Mouse (Mus musculus): ENCODE measurements at regions not wholly inside any gene's neighbourhood (a gene's known extent, or its start where the extent isn't known, plus 50 kb on each side); places are given as distances from the start of the nearest gene placed in this dataset.
A peak's percentile ranks its signal among the peaks of the same experiment; 100 is the strongest.

DNA sequence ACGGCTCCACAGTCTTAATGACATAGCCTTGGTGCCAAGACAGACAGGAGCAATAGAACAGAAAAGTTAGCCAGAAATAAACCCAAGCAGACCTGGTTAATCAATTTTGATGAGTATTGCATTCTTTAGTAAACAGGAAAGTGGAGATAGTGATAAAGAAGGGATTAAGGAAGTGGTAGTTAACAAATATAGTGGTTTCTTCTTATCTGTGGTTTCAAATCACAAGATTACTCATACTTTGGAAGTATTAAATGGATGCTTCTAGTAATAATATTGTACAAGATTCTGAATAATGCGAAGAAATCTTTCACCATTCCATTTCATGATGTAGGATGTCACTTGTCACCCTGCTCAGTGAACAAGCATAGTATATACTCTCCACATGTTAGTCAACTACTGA lies 376.6 kb upstream of the Cobl start:
- TF ChIP-seq CTCF (IDR thresholded peaks at IDR 0.05; ENCODE audit: borderline replicate concordance, extremely low read depth, insufficient read depth, insufficient read length), result no peak
- TF ChIP-seq POLR2A (IDR thresholded peaks at IDR 0.05; ENCODE audit: borderline replicate concordance, extremely low read depth, insufficient read depth, insufficient read length, poor library complexity, severe bottlenecking), result no peak
- no peak for DNase-seq (ENCODE audit: low read depth)

DNA sequence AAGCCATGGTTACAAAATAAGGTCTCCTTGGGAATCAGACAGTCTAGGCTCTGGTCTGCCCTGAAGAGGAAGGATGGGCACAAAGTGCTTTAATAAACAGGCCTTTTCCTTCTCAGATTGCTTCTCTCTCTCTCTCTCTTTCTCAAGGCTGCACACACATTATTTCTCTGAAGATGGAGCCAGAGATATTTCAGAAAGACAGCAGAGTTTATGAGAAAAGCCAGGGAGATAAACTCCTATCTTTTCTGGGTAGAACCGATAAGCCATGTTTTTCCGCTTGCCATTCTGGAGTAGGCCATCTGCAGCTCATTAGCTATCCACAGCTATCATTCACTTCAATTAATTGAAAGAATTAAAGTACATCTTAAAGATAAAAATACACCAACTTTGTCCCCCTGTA lies 373.2 kb upstream of the Cobl start:
- peak; percentile 58 for DNase-seq (ENCODE audit: low read depth)
- TF ChIP-seq POLR2A (IDR thresholded peaks at IDR 0.05; ENCODE audit: borderline replicate concordance, extremely low read depth, insufficient read depth, insufficient read length, poor library complexity, severe bottlenecking), result no peak
- TF ChIP-seq CTCF (IDR thresholded peaks at IDR 0.05; ENCODE audit: borderline replicate concordance, extremely low read depth, insufficient read depth, insufficient read length), result no peak

DNA sequence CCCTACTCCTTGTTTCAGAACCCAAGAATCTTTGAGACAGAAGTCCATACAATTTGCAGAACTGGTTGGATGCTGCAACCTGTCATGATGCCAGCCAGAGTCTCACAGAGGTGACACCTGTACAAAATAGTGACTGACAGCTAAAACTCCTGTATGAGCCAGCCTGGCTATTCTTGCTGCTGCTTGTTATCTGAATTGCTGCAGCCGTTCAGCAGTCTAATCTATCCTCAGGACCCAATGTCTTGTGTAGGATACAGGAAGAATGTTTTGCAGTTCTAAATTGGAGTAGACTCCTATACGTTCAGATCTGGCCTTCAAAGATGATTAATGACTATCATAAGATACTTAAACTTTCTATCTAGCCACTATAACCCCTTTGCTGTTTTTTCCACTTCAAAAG lies 372.6 kb upstream of the Cobl start:
- TF ChIP-seq POLR2A (IDR thresholded peaks at IDR 0.05; ENCODE audit: borderline replicate concordance, extremely low read depth, insufficient read depth, insufficient read length, poor library complexity, severe bottlenecking) (no peak), CTCF (IDR thresholded peaks at IDR 0.05; ENCODE audit: borderline replicate concordance, extremely low read depth, insufficient read depth, insufficient read length) (no peak)
- no peak for DNase-seq (ENCODE audit: low read depth)

DNA sequence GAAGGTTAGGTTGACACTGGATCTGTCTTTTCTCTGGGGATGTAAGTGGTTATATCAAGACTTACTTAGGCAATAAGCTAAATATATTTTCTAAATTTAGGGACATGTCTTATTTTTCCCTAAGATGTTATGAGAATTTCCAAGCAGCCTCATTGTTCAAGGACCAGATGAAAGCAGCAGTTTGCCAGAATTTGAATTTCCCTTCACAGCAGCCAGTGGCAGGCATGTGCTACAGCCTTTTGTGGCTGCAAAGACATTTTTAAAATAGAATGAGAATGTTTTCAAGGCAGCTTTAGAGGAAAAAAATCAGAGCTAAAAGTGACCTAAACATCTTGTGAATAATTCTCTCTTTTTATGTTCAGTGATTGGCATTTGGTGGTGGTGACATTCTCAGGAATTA lies 371.6 kb upstream of the Cobl start:
- TF ChIP-seq CTCF (IDR thresholded peaks at IDR 0.05; ENCODE audit: borderline replicate concordance, extremely low read depth, insufficient read depth, insufficient read length) (no peak), POLR2A (IDR thresholded peaks at IDR 0.05; ENCODE audit: borderline replicate concordance, extremely low read depth, insufficient read depth, insufficient read length, poor library complexity, severe bottlenecking) (no peak)
- DNase-seq (ENCODE audit: low read depth), result no peak

DNA sequence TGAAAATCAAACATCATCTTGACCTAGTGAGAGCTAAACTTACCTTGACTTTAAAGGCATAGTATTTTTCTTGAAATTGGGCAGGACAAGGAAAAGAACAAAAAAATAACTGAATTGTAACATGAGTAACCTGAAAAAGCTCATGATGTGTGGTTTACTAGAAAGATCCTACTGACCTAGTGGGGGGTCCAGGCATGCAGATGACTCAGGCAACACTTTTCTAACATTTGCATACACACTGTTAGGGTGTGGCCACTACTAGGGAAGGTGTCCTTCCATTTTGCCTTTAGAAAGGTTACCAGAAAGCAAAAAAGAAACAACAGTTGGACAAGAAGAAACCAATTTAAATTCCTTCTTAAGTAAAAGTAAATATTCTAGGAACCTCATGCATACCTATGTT lies 347.3 kb upstream of the Cobl start:
- no peak for DNase-seq (ENCODE audit: low read depth)
- no peak for TF ChIP-seq CTCF (IDR thresholded peaks at IDR 0.05; ENCODE audit: borderline replicate concordance, extremely low read depth, insufficient read depth, insufficient read length)

DNA sequence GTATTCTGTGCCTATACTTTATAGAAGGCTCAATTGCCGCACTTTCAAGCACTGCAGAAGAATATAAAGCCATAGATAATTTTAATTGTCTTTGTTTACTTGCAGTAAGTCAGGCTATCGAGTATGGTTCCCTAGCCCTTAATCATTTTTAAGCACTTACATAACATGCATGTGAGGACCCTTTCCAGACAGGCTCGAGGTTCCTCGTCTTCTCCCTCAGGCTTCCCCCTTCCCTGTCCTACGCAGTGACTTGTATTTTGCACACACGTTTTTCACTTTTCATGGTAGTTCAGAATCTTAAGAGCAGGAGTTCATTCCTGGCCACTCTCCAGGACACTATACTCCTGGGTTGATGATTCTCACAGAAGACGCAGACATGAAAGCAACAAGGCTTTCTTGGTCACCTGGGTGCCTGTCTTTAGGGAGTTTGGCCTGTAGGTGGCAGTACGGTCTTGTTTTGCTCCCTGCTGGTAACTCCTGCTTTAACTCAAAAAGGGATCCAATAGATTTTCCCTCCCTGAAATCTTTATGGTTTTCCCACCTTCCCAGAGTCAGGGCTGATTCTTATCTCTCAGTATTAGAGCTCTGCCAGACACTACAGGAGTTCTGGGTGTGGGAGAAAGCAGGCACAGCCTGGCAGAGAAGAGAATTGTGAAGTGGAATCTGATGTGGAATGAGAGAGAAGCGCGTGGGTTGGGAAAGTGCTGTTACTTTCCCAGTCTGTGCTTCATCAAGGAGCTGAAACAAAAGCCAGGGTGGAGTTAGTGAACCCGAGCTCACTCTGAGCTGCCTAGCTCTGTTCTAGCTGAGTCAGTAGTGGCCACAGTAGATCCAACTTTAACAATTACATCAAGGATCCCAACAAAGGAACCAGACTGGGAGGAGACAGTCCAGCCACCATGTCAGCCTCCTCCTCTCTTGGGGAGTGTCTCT lies 346.5 kb upstream of the Cobl start:
- TF ChIP-seq CTCF (IDR thresholded peaks at IDR 0.05; ENCODE audit: borderline replicate concordance, extremely low read depth, insufficient read depth, insufficient read length), result peak; percentile 81; the same call in 1 of the 2 replicates
- no peak for TF ChIP-seq POLR2A (IDR thresholded peaks at IDR 0.05; ENCODE audit: borderline replicate concordance, extremely low read depth, insufficient read depth, insufficient read length, poor library complexity, severe bottlenecking)
- DNase-seq (ENCODE audit: low read depth), result peak; percentile 91

Measured in brain, embryonic 14.5 days (tissue).